Mouse (Mus musculus): ENCODE results near the gene Tmem9b.

DNA sequence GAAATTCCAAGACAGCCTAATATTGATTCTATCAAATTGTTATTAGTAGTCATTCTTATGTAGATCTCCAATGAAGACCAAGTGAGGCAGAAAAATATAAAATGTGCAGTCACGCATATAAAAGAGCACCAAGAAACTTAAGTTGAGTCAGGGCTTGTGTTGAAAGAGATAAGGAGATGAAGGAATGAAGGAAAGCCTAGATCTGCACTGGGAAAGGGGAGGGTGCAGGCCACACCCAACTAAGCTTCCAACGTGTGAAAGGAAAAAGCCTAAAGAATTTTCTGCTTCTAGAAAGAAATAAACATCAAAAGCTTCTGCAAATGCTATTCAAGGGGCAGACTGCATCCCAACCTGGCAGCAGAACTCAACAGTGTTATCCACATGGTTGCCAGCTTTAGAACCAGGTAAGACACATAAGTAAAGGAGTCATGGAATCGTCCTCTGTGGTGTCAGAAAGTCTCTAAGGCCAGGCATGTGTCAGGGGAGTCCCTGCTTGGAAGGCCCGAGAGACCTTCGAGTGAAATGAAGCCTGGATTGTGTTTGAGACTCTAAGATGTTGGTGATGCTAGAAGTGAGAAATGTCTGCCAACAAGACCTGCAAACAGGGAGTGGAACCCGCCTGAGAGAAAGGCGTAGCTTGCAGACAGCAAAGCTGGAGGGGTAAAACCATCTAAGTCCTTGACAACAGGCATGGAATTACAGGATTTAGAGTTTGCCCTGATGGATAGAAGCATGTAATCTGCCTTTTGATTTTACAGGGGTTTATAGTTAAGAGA, 15.1 kb upstream of the Tmem9b start:
- no peak for TF ChIP-seq POLR2A (IDR thresholded peaks at IDR 0.05; ENCODE audit: low read depth, low read length)
- no peak for TF ChIP-seq CTCF (IDR thresholded peaks at IDR 0.05; ENCODE audit: borderline replicate concordance, insufficient read depth, low read length)
